Mouse (Mus musculus) MEL (cell line): ENCODE measurements around the gene Slit2.

Experiments used
- CHD1 ChIP-seq: IDR thresholded peaks from 2 replicates; pipeline ENCODE4 v1.6.1; 2012; ENCODE audit warnings: low read depth, mild to moderate bottlenecking, inconsistent platforms, low read length, improper control_type of control experiment
- CTCF ChIP-seq, 3 experiments: IDR thresholded peaks in 2 of 3; conservative IDR thresholded peaks in 1 of 3; 2 replicates each; pipeline ENCODE4 v1.5.1; 2011 to 2012; ENCODE audit warnings: low read length in 3 of 3, low read depth in 2 of 3, mild to moderate bottlenecking in 2 of 3, improper control_type of control experiment in 1 of 3, inconsistent platforms in 1 of 3, mixed read lengths in 1 of 3, moderate library complexity in 1 of 3; ENCODE audit not compliant: control insufficient read depth in 1 of 3, insufficient read depth in 1 of 3, poor library complexity in 1 of 3, severe bottlenecking in 1 of 3
- MAX ChIP-seq: IDR thresholded peaks from 2 replicates; pipeline ENCODE4 v1.6.1; 2011; ENCODE audit warnings: low read length, improper control_type of control experiment
- MAZ ChIP-seq: IDR thresholded peaks from 2 replicates; pipeline ENCODE4 v1.6.1; 2012; ENCODE audit warnings: low read depth, mild to moderate bottlenecking, inconsistent platforms, low read length, improper control_type of control experiment
- POLR2A ChIP-seq, 2 experiments: IDR thresholded peaks; 2 replicates each; pipeline ENCODE4 v1.6.1; 2011 to 2012; ENCODE audit warnings: low read length in 2 of 2, mild to moderate bottlenecking in 2 of 2, control low read depth in 1 of 2, improper control_type of control experiment in 1 of 2, low read depth in 1 of 2, moderate library complexity in 1 of 2; ENCODE audit not compliant: control insufficient read depth in 1 of 2, insufficient read depth in 1 of 2, poor library complexity in 1 of 2

- TF ChIP-seq CTCF (IDR thresholded peaks at IDR 0.05 in 2 of 3, conservative IDR thresholded peaks at IDR 0.05 in 1 of 3; ENCODE audit: control insufficient read depth in 1 of 3, insufficient read depth in 1 of 3, low read depth in 2 of 3, low read length in 3 of 3, poor library complexity in 1 of 3, severe bottlenecking in 1 of 3) (no peak), MAX (no peak), CHD1 (no peak), POLR2A (IDR thresholded peaks at IDR 0.05; ENCODE audit: control insufficient read depth in 1 of 2, insufficient read depth in 1 of 2, low read depth in 1 of 2, low read length in 2 of 2, poor library complexity in 1 of 2) (no peak), MAZ (no peak)
These were observed 366.4 kb downstream of the Slit2 start for GRCm38 (mm10) chr5:48349309-48349708.
